Mouse (Mus musculus) forebrain, embryonic 14.5 days (tissue): ENCODE data around the gene Rnf222. TPM values are rescaled to one million over a fixed set of nuclear protein-coding genes. Genes with fewer than 3 reads are reported as not detected.

ENCODE experiments used
- ATAC-seq: fragments of 200-750 bp; cut with Nextera tagmentation; 2 replicates; pipeline ENCODE4 v1.8.0; 2017; ENCODE audit warnings: mild to moderate bottlenecking, moderate library complexity
- DNase-seq: peaks from one replicate; pipeline ENCODE4 v3.0.0-alpha.2; 2015; ENCODE audit warnings: low spot score
- H3K27ac ChIP-seq: fragments of 300-500 bp; sonication (generic); 2 replicates; pipeline ENCODE4 v1.5.1; 2014; ENCODE audit warnings: low read depth, mild to moderate bottlenecking, control low read depth, low read length, moderate library complexity
- H3K27me3 ChIP-seq: fragments of 300-500 bp; sonication (generic); replicated peaks from 2 replicates; pipeline ENCODE4 v1.6.1; 2014; ENCODE audit warnings: low read length, control low read depth, mixed read lengths; ENCODE audit not compliant: control insufficient read depth, insufficient read depth
- H3K36me3 ChIP-seq: fragments of 300-500 bp; sonication (generic); 2 replicates; pipeline ENCODE4 v1.6.1; 2014; ENCODE audit warnings: low read length, control low read depth; ENCODE audit not compliant: control insufficient read depth, insufficient read depth
- H3K4me1 ChIP-seq: fragments of 300-500 bp; sonication (generic); 2 replicates; pipeline ENCODE4 v1.6.1; 2014; ENCODE audit warnings: antibody characterized with exemption, low read length, control low read depth; ENCODE audit not compliant: control insufficient read depth, insufficient read depth
- H3K4me2 ChIP-seq: fragments of 300-500 bp; sonication (generic); 2 replicates; pipeline ENCODE4 v1.6.1; 2014; ENCODE audit warnings: mild to moderate bottlenecking, control low read depth, low read length
- H3K4me3 ChIP-seq: fragments of 300-500 bp; sonication (generic); 2 replicates; pipeline ENCODE4 v1.5.1; 2014; ENCODE audit warnings: low read depth, low read length, control low read depth
- H3K9ac ChIP-seq: fragments of 300-500 bp; sonication (generic); 2 replicates; pipeline ENCODE4 v1.6.1; 2014; ENCODE audit warnings: mild to moderate bottlenecking, low read length, control low read depth, moderate library complexity
- H3K9me3 ChIP-seq: fragments of 300-500 bp; sonication (generic); replicated peaks from 2 replicates; pipeline ENCODE4 v1.6.1; 2016; ENCODE audit warnings: low read length, control low read depth, mixed read lengths; ENCODE audit not compliant: control insufficient read depth
- WGBS: fragments of 180-500 bp; shearing (Covaris S2); extraction: QIAGEN DNeasy Blood & Tissue Kit; methylation state at CpG from one replicate; pipeline ENCODE4 v1.1.7; 2014; 5-methylcytosine and 5-hydroxymethylcytosine counted together
- polyA plus RNA-seq: library from polyadenylated mRNA; unstranded; fragments of >200 nt; fragmentation: Nextera tagmentation; extraction: Ambion mirVana; gene quantifications from 2 replicates; pipeline ENCODE4 v1.2.1, GENCODE M21; 2014

Rnf222 gene
- polyA plus RNA-seq, result not detected in 2 replicates

- Histone ChIP-seq H3K27ac (no peak within 1 kb of the TSS), H3K4me1 (no peaks in the 10 kb centered on the region), H3K9ac (no peak within 1 kb of the TSS), H3K4me2 (no peak within 1 kb of the TSS), H3K27me3 (no peaks in the 10 kb centered on the region), H3K36me3 (no peaks in the 10 kb centered on the region), H3K9me3 (no peaks in the 10 kb centered on the region), H3K4me3 (no peak within 1 kb of the TSS)
- no peak for ATAC-seq
- WGBS, result 45% methylated on average over 6 of the region's 6 CpGs
- no peak for DNase-seq
These were observed at the start of gene Rnf222 for GRCm38 (mm10) chr11:68888253-68888652. Gene Rnf222 (plus strand): TSS chr11:68888553.

- no peaks in the 10 kb centered on the region for H3K9me3 ChIP-seq
- ATAC-seq, result no peak
- H3K4me2 ChIP-seq, result no peak overlapping the region
- DNase-seq, result no peak
- H3K27ac ChIP-seq, result no peak overlapping the region
- WGBS, result 59% methylated on average over 5 of the region's 5 CpGs
- H3K4me1 ChIP-seq, result no peaks in the 10 kb centered on the region
- peaks cover 63% of the 10 kb centered on the region for H3K36me3 ChIP-seq
- no peak overlapping the region for H3K4me3 ChIP-seq
- no peaks in the 10 kb centered on the region for H3K27me3 ChIP-seq
- H3K9ac ChIP-seq, result no peak overlapping the region
These were observed 48.7 kb upstream of the Rnf222 start for GRCm38 (mm10) chr11:68839606-68840005.

DNA sequence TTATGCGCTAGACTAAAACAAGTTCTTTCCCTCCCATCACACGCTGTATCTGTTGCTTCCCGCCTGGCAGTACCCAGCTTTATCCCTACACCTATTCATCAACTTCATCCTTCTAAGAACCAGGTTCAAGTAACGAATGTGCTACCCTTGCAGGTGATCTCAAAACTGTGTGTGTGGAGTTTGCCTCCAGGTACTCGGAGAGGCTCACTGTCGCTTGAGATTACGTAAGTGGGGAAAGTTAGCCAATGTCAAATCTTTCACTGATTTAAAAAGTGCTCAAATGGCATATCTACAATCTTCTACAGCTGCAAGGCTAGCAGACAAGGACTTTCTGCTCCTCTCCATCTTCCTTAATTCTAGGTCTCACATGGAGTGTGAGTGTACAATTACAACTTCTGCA, 37.5 kb upstream of the Rnf222 start:
- H3K4me3 ChIP-seq, result no peak overlapping the region
- peak overlapping the region; percentile 32; the same call in 1 of the 2 replicates for H3K9ac ChIP-seq
- H3K27me3 ChIP-seq, result no peaks in the 10 kb centered on the region
- DNase-seq (no peak), ATAC-seq (no peak)
- no peak overlapping the region for H3K4me2 ChIP-seq
- no peak overlapping the region for H3K27ac ChIP-seq
- 89% methylated on average over 7 of the region's 7 CpGs for WGBS
- peaks cover 16% of the 10 kb centered on the region for H3K4me1 ChIP-seq
- H3K9me3 ChIP-seq, result no peaks in the 10 kb centered on the region
- no peaks in the 10 kb centered on the region for H3K36me3 ChIP-seq

DNA sequence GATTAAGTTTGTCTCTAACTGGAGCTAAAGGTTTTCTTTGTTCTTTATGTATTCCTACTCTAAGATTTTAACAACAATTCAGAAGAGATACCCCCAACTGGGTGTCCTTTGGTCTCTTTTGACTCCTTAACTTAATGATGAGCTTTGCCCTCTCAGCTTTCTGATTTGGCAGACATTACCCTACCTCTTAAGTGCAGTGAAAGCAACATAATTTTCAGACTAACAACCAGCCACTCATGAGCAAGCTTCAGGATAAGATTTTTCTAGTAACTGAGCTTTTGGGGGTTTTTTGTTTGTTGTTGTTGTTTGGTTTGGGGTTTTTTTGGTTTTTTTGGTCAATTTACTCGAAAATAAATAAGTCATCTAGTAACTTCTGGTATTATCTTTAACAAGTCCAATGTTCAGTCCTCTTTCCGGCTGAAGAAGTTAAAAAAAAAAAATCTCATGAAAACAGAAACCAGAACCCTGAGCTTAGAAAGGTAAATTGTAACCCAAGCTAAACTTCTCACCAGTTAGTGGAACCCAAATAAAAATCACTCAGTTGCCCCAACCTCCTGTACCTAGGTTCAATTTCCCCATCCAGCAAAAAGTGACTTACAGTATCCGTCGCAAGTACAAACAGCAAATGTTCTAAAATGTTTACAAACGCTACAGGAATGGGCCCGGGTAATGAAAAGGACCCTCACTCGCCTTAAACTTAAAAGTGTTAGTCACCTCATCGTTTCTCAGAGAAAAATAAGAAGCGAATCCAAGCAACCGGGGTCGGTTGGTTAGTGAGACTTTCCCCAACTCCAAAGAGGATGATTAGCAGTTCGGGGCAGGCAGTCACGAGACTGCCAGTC, 36.5 kb upstream of the Rnf222 start:
- no peaks in the 10 kb centered on the region for H3K36me3 ChIP-seq
- peak overlapping the region; percentile 80 for H3K4me2 ChIP-seq
- H3K27me3 ChIP-seq, result no peaks in the 10 kb centered on the region
- WGBS, result 4% methylated on average over 13 of the region's 13 CpGs
- H3K4me1 ChIP-seq, result peaks cover 16% of the 10 kb centered on the region
- peak overlapping the region; percentile 91 for H3K4me3 ChIP-seq
- DNase-seq, result no peak
- no peak for ATAC-seq
- peak overlapping the region; percentile 93 for H3K27ac ChIP-seq
- H3K9me3 ChIP-seq, result no peaks in the 10 kb centered on the region
- peak overlapping the region; percentile 82 for H3K9ac ChIP-seq

DNA sequence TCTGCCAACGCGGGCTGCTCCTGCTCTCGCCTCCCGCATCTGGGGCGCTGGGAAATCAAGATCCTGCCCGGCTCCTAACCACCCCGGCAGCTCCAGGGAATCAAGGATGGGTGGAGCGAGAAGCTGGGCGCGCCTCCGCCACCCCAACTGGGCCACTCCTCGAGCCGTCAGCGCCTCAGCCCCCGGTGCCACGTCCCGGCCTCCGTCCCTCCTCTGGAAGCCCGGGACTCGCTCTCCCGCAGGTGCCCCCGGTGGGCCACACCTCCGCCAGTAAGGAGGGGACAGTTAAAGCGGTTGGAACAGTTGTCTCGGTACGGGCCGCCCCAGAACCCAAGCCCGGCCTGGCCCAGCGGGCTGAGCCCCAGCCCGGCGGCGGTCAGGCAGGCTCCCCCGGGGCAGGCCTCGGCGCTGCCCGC, 35.9 kb upstream of the Rnf222 start:
- under 1% methylated on average over 36 of the region's 36 CpGs for WGBS
- Histone ChIP-seq H3K9ac (peak overlapping the region; percentile 82), H3K4me3 (peak overlapping the region; percentile 91), H3K9me3 (no peaks in the 10 kb centered on the region), H3K4me2 (peak overlapping the region; percentile 80), H3K27ac (peak overlapping the region; percentile 93), H3K4me1 (peaks cover 16% of the 10 kb centered on the region), H3K27me3 (no peaks in the 10 kb centered on the region), H3K36me3 (no peaks in the 10 kb centered on the region)
- ATAC-seq (no peak; the same call in 1 of the 2 replicates), DNase-seq (peak; percentile 60)

DNA sequence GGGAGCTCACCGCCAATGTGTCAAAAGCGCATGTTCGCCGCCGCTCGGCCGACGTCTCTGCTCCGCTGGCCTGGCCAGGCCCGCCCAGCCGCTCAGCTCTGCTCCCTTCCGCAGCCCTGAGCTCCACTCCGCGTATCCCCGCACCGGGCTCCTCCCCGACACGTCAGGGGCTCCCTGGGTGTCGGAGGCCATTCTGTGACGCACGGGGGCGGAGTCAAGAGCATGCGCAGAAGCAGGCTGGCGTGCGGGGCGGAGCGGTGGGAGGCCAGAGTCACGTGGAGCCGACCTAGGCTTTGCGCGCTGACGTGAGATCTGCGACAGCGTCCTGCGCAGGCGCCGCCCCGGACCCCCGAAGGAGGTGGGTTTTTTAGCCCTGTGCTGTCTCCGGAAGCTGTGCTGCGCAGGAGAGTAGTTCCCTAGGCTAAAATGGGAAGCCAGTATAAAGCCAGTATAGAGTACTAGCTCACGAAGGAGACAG, 35.4 kb upstream of the Rnf222 start:
- under 1% methylated on average over 42 of the region's 42 CpGs for WGBS
- Histone ChIP-seq H3K9me3 (no peaks in the 10 kb centered on the region), H3K4me2 (peak overlapping the region; percentile 80), H3K4me1 (peaks cover 16% of the 10 kb centered on the region), H3K9ac (peak overlapping the region; percentile 82), H3K36me3 (no peaks in the 10 kb centered on the region), H3K27ac (peak overlapping the region; percentile 93), H3K27me3 (no peaks in the 10 kb centered on the region), H3K4me3 (peak overlapping the region; percentile 91)
- DNase-seq, result peak; percentile 99
- peak; percentile 100 for ATAC-seq

- Histone ChIP-seq H3K36me3 (no peaks in the 10 kb centered on the region), H3K27ac (peak overlapping the region; percentile 55; the same call in 1 of the 2 replicates), H3K9ac (peak overlapping the region; percentile 62), H3K4me3 (peak overlapping the region; percentile 91), H3K4me2 (peak overlapping the region; percentile 80), H3K9me3 (no peaks in the 10 kb centered on the region), H3K27me3 (no peaks in the 10 kb centered on the region), H3K4me1 (peaks cover 16% of the 10 kb centered on the region)
- DNase-seq (no peak), ATAC-seq (no peak)
- WGBS, result 46% methylated on average over 14 of the region's 14 CpGs
These were observed 34.5 kb upstream of the Rnf222 start for GRCm38 (mm10) chr11:68853611-68854401.

- H3K9me3 ChIP-seq, result no peaks in the 10 kb centered on the region
- no peaks in the 10 kb centered on the region for H3K36me3 ChIP-seq
- H3K9ac ChIP-seq, result no peak overlapping the region
- no peak overlapping the region for H3K4me3 ChIP-seq
- H3K27me3 ChIP-seq, result no peaks in the 10 kb centered on the region
- no peak overlapping the region for H3K27ac ChIP-seq
- peaks cover 16% of the 10 kb centered on the region for H3K4me1 ChIP-seq
- no peak for ATAC-seq
- DNase-seq, result no peak
- WGBS, result 91% methylated on average over 3 of the region's 3 CpGs
- no peak overlapping the region for H3K4me2 ChIP-seq
These were observed 33.7 kb upstream of the Rnf222 start for GRCm38 (mm10) chr11:68854621-68855020.
